Mouse (Mus musculus) lung, postnatal 0 days (tissue): ENCODE measurements around the gene Krt19.

Source experiments
- CTCF ChIP-seq: IDR thresholded peaks from 2 replicates; pipeline ENCODE4 v1.5.1; 2016; ENCODE audit warnings: antibody characterized with exemption, mild to moderate bottlenecking
- EP300 ChIP-seq: IDR thresholded peaks from 2 replicates; pipeline ENCODE4 v1.6.1; 2016; ENCODE audit warnings: antibody characterized with exemption, mild to moderate bottlenecking, control low read depth

- TF ChIP-seq CTCF (no peak), EP300 (no peak)
Measured at GRCm38 (mm10) chr11:100096141-100096540, 52.3 kb downstream of the Krt19 start, which contains the start of gene Krt35.
